Mouse (Mus musculus) neutrophil, adult 59 days (primary cell): ENCODE data around the gene Wdr63. TPM values are rescaled to one million over a fixed set of nuclear protein-coding genes. Genes with fewer than 3 reads are reported as not detected.

Experiments used
- total RNA-seq, 2 experiments: library from RNA; stranded (reverse); gene quantifications; 1 replicate in 1 of 2; 2 replicates in 1 of 2; pipeline ENCODE4 v1.2.4; 2023

Wdr63 gene
- not detected for total RNA-seq

DNA sequence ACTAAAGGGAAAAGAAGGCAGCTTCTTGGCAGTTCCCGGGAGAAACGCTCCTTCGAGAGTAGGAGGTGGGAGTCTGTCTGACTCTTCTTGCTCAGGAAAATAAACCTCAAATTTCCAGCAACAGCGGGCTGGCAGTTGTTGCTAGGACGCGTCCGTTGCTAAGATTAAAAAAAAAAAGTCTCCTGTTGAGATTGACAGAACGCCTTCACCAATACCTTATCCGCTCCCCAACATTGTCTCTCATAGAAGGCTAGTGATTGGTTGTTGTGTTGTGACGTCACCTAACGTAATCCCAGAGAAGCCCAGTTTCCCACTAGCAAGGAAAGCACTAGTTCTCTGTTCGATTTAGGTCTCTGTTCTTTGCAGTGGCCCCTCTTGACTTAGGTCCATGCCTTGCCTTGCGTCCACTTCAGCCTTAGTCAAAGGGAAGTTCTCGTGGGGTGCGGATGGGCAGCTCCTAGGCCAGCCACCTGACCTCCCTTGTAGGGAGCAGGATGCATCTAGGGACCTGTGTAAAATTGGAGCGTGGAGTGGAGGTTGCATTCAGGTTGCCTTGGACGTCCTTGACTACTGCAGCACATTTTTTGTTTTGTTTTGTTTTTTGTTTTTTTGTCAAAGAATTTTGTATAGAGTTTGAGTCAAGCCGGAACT is at the start of gene Wdr63:
Wdr63 (minus strand) TSS at position 210 of the 651 bp plus-strand sequence.

DNA sequence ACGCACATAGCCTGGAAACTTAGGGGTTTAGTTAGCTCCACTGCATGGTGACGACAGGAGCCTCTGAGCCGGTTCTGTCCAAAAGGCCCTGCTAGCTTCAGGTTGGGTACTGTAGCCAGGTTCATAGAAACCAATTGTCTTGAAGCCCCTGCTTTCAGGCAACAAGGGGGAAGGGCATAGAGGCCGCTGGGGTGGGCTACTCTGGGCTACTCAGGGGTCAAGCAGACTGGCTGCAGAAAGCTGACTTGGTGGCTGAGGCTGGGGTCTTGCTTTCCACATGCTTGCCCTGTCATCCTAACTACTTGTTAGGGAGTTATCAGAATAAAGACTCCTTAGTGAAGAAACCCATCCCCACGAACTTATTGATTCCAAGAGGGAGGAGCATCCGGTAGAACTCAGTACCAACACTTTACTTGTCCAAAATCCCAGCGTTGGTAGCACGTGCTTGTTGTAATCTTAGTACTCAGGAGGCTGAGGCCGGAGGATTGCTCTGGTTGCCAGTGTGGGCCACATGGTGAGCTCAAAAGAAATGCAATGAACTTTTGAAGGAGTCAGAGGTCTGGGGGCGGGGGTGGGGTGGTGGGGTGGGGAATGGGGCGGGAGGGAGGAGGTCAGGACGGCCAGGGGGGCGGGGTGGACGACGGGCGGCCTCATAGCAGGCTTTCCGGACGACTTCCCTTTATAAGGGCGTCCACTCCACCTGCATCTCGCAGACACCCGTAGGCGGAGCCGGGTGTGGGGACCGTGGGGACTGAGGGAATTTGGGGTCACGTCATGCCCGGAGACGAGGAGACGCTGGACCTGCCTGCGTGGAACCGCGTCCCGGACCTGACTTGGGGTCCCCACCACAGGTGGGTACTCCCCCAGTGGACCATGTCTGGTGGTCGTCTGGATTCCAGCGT is 41.5 kb upstream of the Wdr63 start, which contains the start of gene Mcoln2:
Mcoln2 (plus strand) TSS at position 678 of the 902 bp plus-strand sequence.

DNA sequence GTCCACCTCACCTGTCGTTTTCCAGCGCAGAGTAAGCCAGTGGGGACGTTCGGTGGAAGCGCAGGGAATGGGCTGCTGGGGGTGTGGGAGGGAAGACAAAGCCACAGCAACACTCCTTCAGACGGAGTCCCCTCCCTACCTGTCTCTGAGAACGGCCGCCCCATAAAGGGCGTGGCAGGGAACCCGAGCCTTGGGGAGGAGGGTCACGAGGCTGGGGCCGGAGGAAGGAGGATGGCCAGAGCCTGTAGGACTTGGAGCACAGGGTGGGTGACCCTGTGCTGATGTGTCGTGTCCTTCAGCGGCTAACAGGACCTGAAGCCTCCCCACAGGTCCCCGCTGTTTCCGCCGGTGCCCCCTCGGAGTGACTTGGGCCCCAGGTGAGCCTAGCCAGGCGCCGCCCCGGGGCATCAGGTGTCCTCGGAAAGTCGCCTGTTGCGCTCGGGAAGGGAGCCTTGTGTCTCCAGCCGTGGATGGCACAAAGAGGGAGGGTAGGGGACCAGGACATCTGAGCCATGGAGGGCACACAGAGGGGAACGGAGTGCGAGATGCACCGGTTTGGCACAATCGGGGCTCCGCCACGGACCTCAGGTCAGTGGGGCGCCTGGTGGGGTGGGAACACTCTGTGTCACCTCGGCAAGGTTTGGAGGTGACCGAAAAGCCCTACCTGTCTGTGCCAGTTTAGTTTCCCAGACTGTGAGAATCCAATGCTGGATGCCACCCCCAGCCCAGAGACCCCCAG is 9.5 kb upstream of the Wdr63 start, which contains the start of gene Mcoln3:
Mcoln3 (plus strand) TSS at position 193 of the 739 bp plus-strand sequence.

Other genes with a start within 250 kb of the Wdr63 start
- gene Bcl10, start 185.3 kb downstream of the Wdr63 start, total RNA-seq, result 10 to 100 TPM; 79.7 to 82.1 TPM
- gene 2410004B18Rik, start 170.1 kb downstream of the Wdr63 start, total RNA-seq, result 10 to 100 TPM; 26.9 to 30.9 TPM
- gene Syde2, start 120.3 kb downstream of the Wdr63 start, total RNA-seq, result under 1 TPM; 0.07 to 0.16 TPM
- not detected for gene Mcoln3, start 9.3 kb upstream of the Wdr63 start, total RNA-seq
- gene Mcoln2, start 41.7 kb upstream of the Wdr63 start, total RNA-seq, result 1 to 10 TPM in 1 of 2 experiments, under 1 TPM in 1; 0.62 to 1.1 TPM
- under 1 TPM in 1 of 2 experiments, not detected in 1; 0.18 TPM for gene Lpar3, start 112.8 kb upstream of the Wdr63 start, total RNA-seq